Mouse (Mus musculus): ENCODE measurements around the gene Med20.

- 0 out of 2 replicates have a peak, but pooled peaks have one; percentile 18 for TF ChIP-seq CTCF (conservative IDR thresholded peaks at IDR 0.05; ENCODE audit: insufficient read depth, insufficient read length, low read depth, low read length)
- no peak for TF ChIP-seq POLR2A (IDR thresholded peaks at IDR 0.05; ENCODE audit: low read depth, low read length)
Measured at GRCm38 (mm10) chr17:47606220-47606619, 5.2 kb upstream of the Med20 start.
